Mouse (Mus musculus): ENCODE measurements around the gene Gm11639. TPM values are rescaled to one million over a fixed set of nuclear protein-coding genes. Genes with fewer than 3 reads are reported as not detected.

The Gm11639 gene
- polyA plus RNA-seq, 1 experiment from 2014 or later = 0.04 TPM

DNA sequence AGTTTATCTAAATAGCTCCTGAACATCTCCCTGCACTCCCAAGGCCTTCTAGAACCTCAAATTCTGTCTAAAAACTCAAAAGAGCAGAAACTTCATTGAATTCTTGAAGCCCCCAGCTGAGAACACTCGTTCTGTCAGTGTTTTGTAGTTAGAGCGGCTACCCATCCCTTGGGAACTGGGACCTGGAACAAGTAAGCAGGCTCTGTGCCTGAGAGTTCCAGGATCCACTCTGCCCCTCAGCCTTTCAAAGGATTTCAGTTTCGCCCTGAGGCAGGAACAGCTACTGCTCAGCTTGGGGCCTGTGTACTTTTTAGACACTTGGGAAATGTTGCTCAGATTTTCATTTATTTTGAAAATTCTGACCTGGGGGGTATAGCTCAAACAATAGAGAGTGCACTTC is 461.1 kb downstream of the Gm11639 start, which contains the start of gene Gm10842:
Gene Gm10842 (plus strand): TSS at position 301 of the 400 bp plus-strand sequence.
- H3K36me3 ChIP-seq = no peaks in the 10 kb centered on the region
- 75% methylated on average over 3 of the region's 3 CpGs for WGBS
- no peak for ATAC-seq (ENCODE audit: insufficient read depth, low FRiP score, low read depth)

DNA sequence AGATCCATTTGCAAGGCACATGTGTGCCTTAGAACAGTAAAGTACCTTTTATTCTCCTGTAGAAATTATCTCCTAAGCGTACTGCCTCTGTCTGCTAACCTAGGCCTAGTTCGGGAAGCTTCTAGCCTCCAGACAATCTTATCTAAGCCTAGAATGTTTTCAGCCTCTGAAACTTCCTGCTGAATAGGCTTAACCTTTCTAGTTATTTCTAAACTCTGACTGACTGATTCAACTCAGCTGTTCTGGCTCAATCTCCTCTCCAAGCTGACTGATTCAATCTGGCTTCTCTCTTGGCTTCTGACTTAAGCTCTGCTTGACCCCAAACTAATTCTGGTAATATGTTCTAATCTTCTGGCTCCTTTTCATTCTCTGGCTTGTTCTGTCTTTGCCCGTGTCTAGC is 463.8 kb downstream of the Gm11639 start:
- 0 out of 2 replicates have a peak, but pooled peaks cover 4% of the 10 kb centered on the region for H3K27me3 ChIP-seq (replicated peaks)
- 47% methylated on average over 3 of the region's 3 CpGs for WGBS
- no peak overlapping the region for H3K4me3 ChIP-seq (replicated peaks)
- no peak for ATAC-seq (ENCODE audit: insufficient read depth, low FRiP score, low read depth)
- H3K36me3 ChIP-seq = no peaks in the 10 kb centered on the region
- no peak overlapping the region for H3K27ac ChIP-seq
- H3K9ac ChIP-seq = no peak overlapping the region
- H3K4me2 ChIP-seq = no peak overlapping the region
- H3K9me3 ChIP-seq = no peaks in the 10 kb centered on the region
- no peaks in the 10 kb centered on the region; the same call in 1 of the 2 replicates for H3K4me1 ChIP-seq

More for the DNA sequence above, 461.1 kb downstream of the Gm11639 start, which contains the start of gene Gm10842:
- H3K27me3 ChIP-seq (replicated peaks) = 0 out of 2 replicates have a peak, but pooled peaks cover 4% of the 10 kb centered on the region
- no peaks in the 10 kb centered on the region for H3K9me3 ChIP-seq
- H3K4me3 ChIP-seq (replicated peaks) = no peak within 1 kb of the TSS
- H3K4me1 ChIP-seq = no peaks in the 10 kb centered on the region
- H3K27ac ChIP-seq = no peak within 1 kb of the TSS
- no peak within 1 kb of the TSS for H3K4me2 ChIP-seq
- no peak within 1 kb of the TSS for H3K9ac ChIP-seq

DNA sequence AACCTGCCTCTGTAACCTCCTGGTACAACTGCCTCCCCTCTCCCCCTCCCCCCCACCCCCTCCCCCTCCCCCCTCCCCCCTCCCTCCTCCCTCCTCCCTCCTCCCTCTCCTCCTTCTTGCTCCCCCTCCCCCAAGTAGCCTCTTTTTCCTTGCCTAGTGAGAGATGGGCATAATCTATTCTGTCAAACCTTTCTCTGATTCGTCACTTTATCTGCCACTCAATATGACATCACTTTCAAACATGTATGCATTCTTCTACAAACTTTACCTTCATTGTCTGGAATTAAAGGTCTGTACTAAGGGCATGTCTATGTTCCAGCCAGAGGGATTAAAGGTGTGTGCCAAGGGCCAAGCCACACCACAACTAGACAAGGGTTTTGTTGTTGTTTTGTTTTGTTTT is 464.3 kb downstream of the Gm11639 start:
- WGBS = 93% methylated on average over 1 of the region's 1 CpGs

DNA sequence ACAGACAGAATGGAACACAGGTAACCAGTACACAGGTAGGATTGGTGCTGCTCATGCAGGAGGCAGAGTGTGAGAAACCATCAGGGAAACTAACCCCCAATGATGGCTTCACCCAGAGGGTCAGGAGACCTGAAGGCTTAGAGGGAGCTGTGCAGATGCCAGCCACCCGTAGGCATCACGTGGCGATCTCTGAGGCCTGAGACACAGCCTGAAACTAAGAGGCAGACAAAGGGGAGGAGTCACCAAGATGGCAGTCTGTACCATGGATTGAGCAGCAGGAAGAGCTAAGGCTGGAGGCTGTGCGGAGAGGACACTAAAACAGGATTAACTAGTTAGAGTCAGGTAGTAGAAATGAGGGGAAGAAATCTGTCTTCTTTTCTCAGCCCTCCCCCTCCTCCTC is 465.2 kb downstream of the Gm11639 start:
- no peak overlapping the region for H3K27ac ChIP-seq
- H3K9ac ChIP-seq = no peak overlapping the region
- H3K9me3 ChIP-seq = no peaks in the 10 kb centered on the region
- WGBS = 75% methylated on average over 4 of the region's 4 CpGs
- no peaks in the 10 kb centered on the region; the same call in 1 of the 2 replicates for H3K4me1 ChIP-seq
- H3K36me3 ChIP-seq = no peaks in the 10 kb centered on the region
- no peak overlapping the region for H3K4me2 ChIP-seq
- no peak for ATAC-seq (ENCODE audit: insufficient read depth, low FRiP score, low read depth)
- H3K27me3 ChIP-seq (replicated peaks) = 0 out of 2 replicates have a peak, but pooled peaks cover 4% of the 10 kb centered on the region
- H3K4me3 ChIP-seq (replicated peaks) = no peak overlapping the region

More for the DNA sequence above, 464.3 kb downstream of the Gm11639 start:
- H3K27me3 ChIP-seq (replicated peaks) = 0 out of 2 replicates have a peak, but pooled peaks cover 4% of the 10 kb centered on the region
- H3K27ac ChIP-seq = no peak overlapping the region
- no peak for ATAC-seq (ENCODE audit: insufficient read depth, low FRiP score, low read depth)
- H3K4me3 ChIP-seq (replicated peaks) = no peak overlapping the region
- H3K9me3 ChIP-seq = no peaks in the 10 kb centered on the region
- H3K4me1 ChIP-seq = no peaks in the 10 kb centered on the region; the same call in 1 of the 2 replicates
- no peaks in the 10 kb centered on the region for H3K36me3 ChIP-seq
- H3K4me2 ChIP-seq = no peak overlapping the region
- H3K9ac ChIP-seq = no peak overlapping the region

DNA sequence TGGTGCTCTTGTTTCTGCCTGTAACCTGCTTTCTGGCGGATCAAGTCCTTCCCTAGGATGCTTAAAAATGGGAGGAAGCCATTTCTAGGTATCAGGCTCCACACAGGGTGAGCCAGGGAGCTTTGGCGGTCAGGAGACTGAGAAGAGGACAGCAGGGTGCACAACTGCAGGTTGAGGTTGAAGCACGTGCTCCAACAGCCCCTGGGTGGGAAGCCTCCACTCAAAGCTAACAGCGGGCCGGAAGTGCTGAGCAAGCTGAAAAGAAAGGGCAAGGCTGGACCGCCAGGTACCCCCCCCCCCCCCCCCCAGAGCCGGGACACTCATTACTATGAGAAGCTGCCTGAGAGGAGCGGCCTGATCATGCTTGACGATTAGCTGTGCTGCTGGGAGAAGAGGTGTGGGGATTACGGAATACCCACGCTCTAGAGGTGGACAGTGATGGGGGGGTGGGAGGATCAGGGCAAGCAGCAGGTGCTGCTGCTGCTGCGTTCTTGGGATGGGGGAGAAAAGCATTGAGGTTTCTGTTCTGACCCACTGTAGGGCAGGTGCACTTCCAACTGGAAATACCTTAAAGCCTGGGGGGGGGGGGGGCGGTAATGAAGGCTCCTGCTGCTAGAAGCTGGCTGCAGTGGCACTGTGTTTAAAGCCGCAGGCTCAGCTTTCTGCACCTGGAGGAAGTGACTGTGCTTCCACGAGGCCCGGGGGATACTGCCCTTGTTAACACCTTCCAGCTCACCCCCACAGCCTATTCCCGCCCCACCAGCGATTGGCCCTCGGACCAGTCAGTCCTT is 465.9 kb downstream of the Gm11639 start:
- Histone ChIP-seq H3K27ac (no peak overlapping the region), H3K4me2 (peak overlapping the region; percentile 21; the same call in 1 of the 2 replicates), H3K27me3 (replicated peaks) (0 out of 2 replicates have a peak, but pooled peaks cover 4% of the 10 kb centered on the region), H3K9me3 (no peaks in the 10 kb centered on the region), H3K4me3 (replicated peaks) (no peak overlapping the region), H3K36me3 (no peaks in the 10 kb centered on the region), H3K9ac (no peak overlapping the region), H3K4me1 (no peaks in the 10 kb centered on the region; the same call in 1 of the 2 replicates)
- ATAC-seq (ENCODE audit: insufficient read depth, low FRiP score, low read depth) = no peak
- 19% methylated on average over 16 of the region's 19 CpGs for WGBS

DNA sequence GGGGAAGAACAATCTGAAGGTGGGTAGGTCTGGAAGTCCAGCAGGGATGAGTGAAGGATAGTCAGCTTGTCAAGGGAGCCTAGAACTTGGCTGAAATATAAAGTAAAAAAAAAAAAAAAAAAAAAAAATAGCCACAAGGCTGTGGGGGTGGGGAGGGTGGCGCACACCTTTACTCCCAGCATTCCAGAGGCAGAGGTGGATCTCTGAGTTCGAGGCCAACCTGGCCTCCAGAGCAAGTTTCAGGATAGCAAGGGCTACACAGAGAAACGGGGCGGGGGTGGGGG is 466.5 kb downstream of the Gm11639 start:
- 0 out of 2 replicates have a peak, but pooled peaks cover 4% of the 10 kb centered on the region for H3K27me3 ChIP-seq (replicated peaks)
- no peak overlapping the region for H3K9ac ChIP-seq
- no peak overlapping the region for H3K4me2 ChIP-seq
- no peak for ATAC-seq (ENCODE audit: insufficient read depth, low FRiP score, low read depth)
- no peaks in the 10 kb centered on the region for H3K36me3 ChIP-seq
- no peaks in the 10 kb centered on the region; the same call in 1 of the 2 replicates for H3K4me1 ChIP-seq
- H3K27ac ChIP-seq = no peak overlapping the region
- WGBS = 51% methylated on average over 2 of the region's 4 CpGs
- no peaks in the 10 kb centered on the region for H3K9me3 ChIP-seq
- H3K4me3 ChIP-seq (replicated peaks) = no peak overlapping the region

DNA sequence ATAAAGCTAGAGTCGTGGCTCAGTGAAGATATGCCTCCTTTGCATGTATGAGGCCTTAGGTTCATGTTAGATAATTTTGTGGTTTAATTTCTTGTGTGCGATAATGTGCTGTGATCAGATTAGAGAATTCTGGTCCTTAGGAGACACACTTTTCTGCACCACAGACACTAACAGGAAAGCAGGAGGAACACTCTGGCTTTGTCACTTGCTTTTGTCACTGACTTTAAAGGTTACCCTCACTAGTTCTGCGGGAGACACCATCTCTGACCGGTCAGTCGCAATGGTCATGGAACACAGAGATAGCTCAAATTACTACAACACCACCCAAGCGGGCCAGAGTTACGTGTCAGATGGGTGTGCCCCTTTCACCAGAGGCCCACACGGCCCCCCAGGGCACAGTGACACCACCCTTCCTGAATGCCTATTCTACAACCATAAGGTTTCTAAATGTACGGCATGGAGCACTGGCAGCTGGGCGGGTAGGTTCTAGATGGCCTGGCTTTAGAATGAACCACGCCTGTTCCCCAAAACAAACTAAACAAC is 466.9 kb downstream of the Gm11639 start:
- Histone ChIP-seq H3K4me2 (no peak overlapping the region), H3K9ac (no peak overlapping the region), H3K27me3 (replicated peaks) (0 out of 2 replicates have a peak, but pooled peaks cover 4% of the 10 kb centered on the region), H3K27ac (no peak overlapping the region), H3K4me1 (no peaks in the 10 kb centered on the region; the same call in 1 of the 2 replicates), H3K4me3 (replicated peaks) (no peak overlapping the region), H3K9me3 (no peaks in the 10 kb centered on the region), H3K36me3 (no peaks in the 10 kb centered on the region)
- ATAC-seq (ENCODE audit: insufficient read depth, low FRiP score, low read depth) = peak; percentile 77
- WGBS = 73% methylated on average over 11 of the region's 11 CpGs

DNA sequence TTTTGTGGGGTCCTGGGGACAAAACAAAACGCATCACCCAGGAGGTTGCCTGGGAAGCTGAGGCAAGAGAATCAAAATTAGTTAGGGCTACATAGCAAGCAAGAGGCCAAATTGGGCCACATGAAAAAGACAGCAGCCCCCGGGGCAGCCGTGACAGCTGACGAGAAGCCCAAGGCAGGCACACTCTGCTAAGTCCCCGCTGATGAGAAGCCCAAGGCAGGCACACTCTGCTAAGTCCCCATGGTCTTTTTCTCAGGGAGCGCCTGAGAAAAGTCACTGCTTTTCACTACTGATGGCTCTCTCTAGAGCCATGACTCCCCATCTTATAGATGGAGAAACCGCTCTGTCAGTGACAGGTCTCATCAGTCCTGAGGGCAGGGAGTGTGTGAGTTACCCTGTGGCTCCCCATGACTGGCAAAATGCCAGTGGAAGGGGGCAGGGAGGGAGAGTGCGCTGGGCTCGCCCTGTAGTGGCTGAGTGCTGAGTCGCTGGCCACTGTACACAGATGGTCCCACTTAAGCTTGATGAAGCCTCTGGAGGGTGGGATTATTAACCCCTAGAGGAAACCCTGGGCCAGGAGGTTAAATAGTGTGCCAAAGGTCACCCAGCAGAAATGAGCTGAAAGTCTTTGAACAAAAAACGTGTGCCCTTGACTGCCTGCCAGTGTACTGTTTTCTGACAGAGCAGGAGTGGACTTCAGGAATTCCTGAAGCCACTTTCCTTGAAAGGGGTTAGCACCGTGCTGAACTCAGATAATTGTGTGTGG is 467.7 kb downstream of the Gm11639 start:
- WGBS = 27% methylated on average over 12 of the region's 12 CpGs
- Histone ChIP-seq H3K36me3 (no peaks in the 10 kb centered on the region), H3K4me1 (no peaks in the 10 kb centered on the region; the same call in 1 of the 2 replicates), H3K27ac (no peak overlapping the region), H3K4me2 (no peak overlapping the region), H3K9ac (no peak overlapping the region), H3K4me3 (replicated peaks) (no peak overlapping the region), H3K9me3 (no peaks in the 10 kb centered on the region), H3K27me3 (replicated peaks) (0 out of 2 replicates have a peak, but pooled peaks cover 4% of the 10 kb centered on the region)
- peak; percentile 87 for ATAC-seq (ENCODE audit: insufficient read depth, low FRiP score, low read depth)

DNA sequence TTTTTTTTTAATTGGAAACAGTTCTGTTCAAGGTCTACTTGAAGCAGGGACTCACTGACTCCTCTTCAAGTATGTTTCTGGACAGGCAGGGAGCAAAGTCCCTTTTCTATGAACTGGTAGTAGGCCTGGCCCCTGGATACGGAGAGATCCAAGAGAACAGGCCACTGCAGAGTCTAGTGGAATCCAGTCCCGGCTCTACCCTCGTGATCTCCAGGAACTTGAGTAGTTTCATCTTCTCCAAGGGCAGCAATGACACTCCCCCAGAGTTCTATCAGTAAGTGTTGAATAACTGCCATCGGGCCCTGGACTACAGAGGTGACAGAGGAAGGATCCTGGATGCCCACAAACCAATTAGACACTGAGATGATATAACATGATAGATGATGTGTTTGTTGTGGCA is 470.4 kb downstream of the Gm11639 start:
- Histone ChIP-seq H3K4me2 (no peak overlapping the region), H3K27ac (no peak overlapping the region), H3K36me3 (no peaks in the 10 kb centered on the region), H3K4me3 (replicated peaks) (no peak overlapping the region), H3K4me1 (no peaks in the 10 kb centered on the region; the same call in 1 of the 2 replicates), H3K27me3 (replicated peaks) (0 out of 2 replicates have a peak, but pooled peaks cover 4% of the 10 kb centered on the region), H3K9me3 (no peaks in the 10 kb centered on the region), H3K9ac (no peak overlapping the region)
- ATAC-seq (ENCODE audit: insufficient read depth, low FRiP score, low read depth) = no peak
- 68% methylated on average over 4 of the region's 4 CpGs for WGBS

DNA sequence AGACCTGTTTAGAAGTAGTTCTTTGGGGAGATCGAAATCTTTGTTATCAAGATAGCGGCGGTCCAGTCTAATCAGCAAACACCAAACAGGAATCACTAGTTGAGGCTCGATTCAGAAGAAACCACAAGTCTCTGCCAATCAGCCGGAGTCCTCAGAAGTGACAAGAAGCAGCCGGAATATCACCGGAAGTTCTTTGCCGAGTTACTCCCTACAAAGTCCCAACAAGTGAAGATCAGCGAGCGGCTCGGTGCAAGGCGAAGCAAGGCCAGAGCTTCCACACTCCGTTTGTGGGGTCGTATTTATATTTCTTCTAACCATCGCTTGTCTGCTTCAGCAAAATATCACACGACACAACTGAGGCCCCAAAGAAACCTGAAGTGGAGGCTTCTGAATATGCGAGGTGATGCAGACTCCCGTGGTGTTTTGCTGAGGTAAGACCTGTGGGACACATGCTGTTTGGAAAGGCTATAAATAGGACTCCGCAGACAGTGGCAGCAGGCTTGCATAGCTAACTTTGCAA is 471.3 kb downstream of the Gm11639 start:
- no peaks in the 10 kb centered on the region for H3K36me3 ChIP-seq
- H3K27me3 ChIP-seq (replicated peaks) = no peaks in the 10 kb centered on the region
- H3K4me1 ChIP-seq = no peaks in the 10 kb centered on the region; the same call in 1 of the 2 replicates
- H3K9me3 ChIP-seq = no peaks in the 10 kb centered on the region
- no peak overlapping the region for H3K4me3 ChIP-seq (replicated peaks)
- H3K9ac ChIP-seq = no peak overlapping the region
- no peak for ATAC-seq (ENCODE audit: insufficient read depth, low FRiP score, low read depth)
- WGBS = 78% methylated on average over 19 of the region's 19 CpGs
- no peak overlapping the region for H3K4me2 ChIP-seq
- H3K27ac ChIP-seq = no peak overlapping the region

DNA sequence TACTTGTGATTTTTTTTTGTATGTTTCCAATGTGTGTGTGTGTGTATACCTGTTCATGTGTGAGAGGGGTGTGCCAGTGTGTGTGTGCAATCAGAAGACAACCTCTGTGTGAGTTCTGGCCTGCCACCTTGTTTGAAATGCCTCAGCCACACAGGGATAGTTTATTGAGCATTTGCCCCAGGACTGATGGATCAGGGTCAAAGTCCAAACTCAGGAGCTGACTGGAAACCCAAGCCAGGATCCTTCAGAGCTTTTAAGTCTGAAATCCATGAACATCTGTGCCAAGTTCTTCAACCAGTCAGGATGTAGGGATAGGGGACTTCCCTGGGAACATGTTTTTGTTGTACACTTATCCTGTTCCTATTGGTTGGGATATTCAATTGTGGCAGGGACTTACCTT is 472.5 kb downstream of the Gm11639 start:
- Histone ChIP-seq H3K36me3 (no peaks in the 10 kb centered on the region), H3K27ac (no peak overlapping the region), H3K4me2 (no peak overlapping the region), H3K9ac (no peak overlapping the region), H3K9me3 (peaks cover 3% of the 10 kb centered on the region; the same call in 1 of the 2 replicates), H3K4me1 (no peaks in the 10 kb centered on the region; the same call in 1 of the 2 replicates), H3K27me3 (replicated peaks) (no peaks in the 10 kb centered on the region), H3K4me3 (replicated peaks) (no peak overlapping the region)
- ATAC-seq (ENCODE audit: insufficient read depth, low FRiP score, low read depth) = no peak
